Mouse (Mus musculus): ENCODE measurements around the gene Vegfa. TPM values are rescaled to one million over a fixed set of nuclear protein-coding genes. Genes with fewer than 3 reads are reported as not detected.

Gene Vegfa
- polyA plus RNA-seq, 1 experiment from 2014 or later: 5.2 TPM

GRCm38 (mm10) chr17:46021173-46021572 lies 11.0 kb downstream of the Vegfa start:
- ATAC-seq (replicated peaks; ENCODE audit: low FRiP score, low TSS enrichment, low read depth) (no peak), DNase-seq (ENCODE audit: low spot score) (no peak)
- Histone ChIP-seq H3K9ac (ENCODE audit: low read length) (no peak overlapping the region), H3K36me3 (ENCODE audit: control insufficient read depth, insufficient read depth, low read length) (peaks cover 95% of the 10 kb centered on the region), H3K9me3 (ENCODE audit: control insufficient read depth, low read length) (no peaks in the 10 kb centered on the region), H3K4me3 (ENCODE audit: low read depth, low read length) (no peak overlapping the region), H3K4me2 (ENCODE audit: low read length) (no peak overlapping the region), H3K27ac (ENCODE audit: low read depth) (no peak overlapping the region), H3K27me3 (replicated peaks; ENCODE audit: control insufficient read depth, insufficient read depth, low read length) (no peaks in the 10 kb centered on the region), H3K4me1 (replicated peaks; ENCODE audit: control insufficient read depth, insufficient read depth, low read length) (0 out of 2 replicates have a peak, but pooled peaks cover 6% of the 10 kb centered on the region)
- WGBS: 91% methylated on average over 7 of the region's 7 CpGs

GRCm38 (mm10) chr17:46020579-46020978 lies 11.6 kb downstream of the Vegfa start:
- 70% methylated on average over 7 of the region's 7 CpGs for WGBS
- H3K4me1 ChIP-seq (replicated peaks; ENCODE audit: control insufficient read depth, insufficient read depth, low read length): 0 out of 2 replicates have a peak, but pooled peaks cover 4% of the 10 kb centered on the region
- H3K9ac ChIP-seq (ENCODE audit: low read length): no peak overlapping the region
- no peak overlapping the region for H3K4me3 ChIP-seq (ENCODE audit: low read depth, low read length)
- H3K36me3 ChIP-seq (ENCODE audit: control insufficient read depth, insufficient read depth, low read length): peaks cover 97% of the 10 kb centered on the region
- no peak for DNase-seq (ENCODE audit: low spot score)
- H3K27ac ChIP-seq (ENCODE audit: low read depth): no peak overlapping the region
- no peak for ATAC-seq (replicated peaks; ENCODE audit: low FRiP score, low TSS enrichment, low read depth)
- no peaks in the 10 kb centered on the region for H3K9me3 ChIP-seq (ENCODE audit: control insufficient read depth, low read length)
- H3K27me3 ChIP-seq (replicated peaks; ENCODE audit: control insufficient read depth, insufficient read depth, low read length): no peaks in the 10 kb centered on the region
- H3K4me2 ChIP-seq (ENCODE audit: low read length): no peak overlapping the region

- no peak overlapping the region for H3K27ac ChIP-seq (ENCODE audit: low read depth)
- H3K9ac ChIP-seq (ENCODE audit: low read length): no peak overlapping the region
- no peak overlapping the region for H3K4me2 ChIP-seq (ENCODE audit: low read length)
- no peaks in the 10 kb centered on the region for H3K9me3 ChIP-seq (ENCODE audit: control insufficient read depth, low read length)
- DNase-seq (ENCODE audit: low spot score): no peak
- 94% methylated on average over 10 of the region's 10 CpGs for WGBS
- ATAC-seq (replicated peaks; ENCODE audit: low FRiP score, low TSS enrichment, low read depth): no peak
- H3K27me3 ChIP-seq (replicated peaks; ENCODE audit: control insufficient read depth, insufficient read depth, low read length): no peaks in the 10 kb centered on the region
- H3K36me3 ChIP-seq (ENCODE audit: control insufficient read depth, insufficient read depth, low read length): peaks cover 82% of the 10 kb centered on the region
- H3K4me3 ChIP-seq (ENCODE audit: low read depth, low read length): no peak overlapping the region
- H3K4me1 ChIP-seq (replicated peaks; ENCODE audit: control insufficient read depth, insufficient read depth, low read length): no peaks in the 10 kb centered on the region
Measured at GRCm38 (mm10) chr17:46018736-46019004, 13.5 kb downstream of the Vegfa start.

GRCm38 (mm10) chr17:46017946-46018735 lies 14.0 kb downstream of the Vegfa start:
- DNase-seq (ENCODE audit: low spot score) (no peak), ATAC-seq (replicated peaks; ENCODE audit: low FRiP score, low TSS enrichment, low read depth) (no peak)
- Histone ChIP-seq H3K27ac (ENCODE audit: low read depth) (no peak overlapping the region), H3K4me2 (ENCODE audit: low read length) (no peak overlapping the region), H3K4me3 (ENCODE audit: low read depth, low read length) (no peak overlapping the region), H3K9me3 (ENCODE audit: control insufficient read depth, low read length) (no peaks in the 10 kb centered on the region), H3K4me1 (replicated peaks; ENCODE audit: control insufficient read depth, insufficient read depth, low read length) (no peaks in the 10 kb centered on the region), H3K36me3 (ENCODE audit: control insufficient read depth, insufficient read depth, low read length) (peaks cover 76% of the 10 kb centered on the region), H3K9ac (ENCODE audit: low read length) (no peak overlapping the region), H3K27me3 (replicated peaks; ENCODE audit: control insufficient read depth, insufficient read depth, low read length) (no peaks in the 10 kb centered on the region)
- WGBS: 83% methylated on average over 24 of the region's 24 CpGs

- no peak for ATAC-seq (replicated peaks; ENCODE audit: low FRiP score, low TSS enrichment, low read depth)
- Histone ChIP-seq H3K9me3 (ENCODE audit: control insufficient read depth, low read length) (no peaks in the 10 kb centered on the region), H3K27me3 (replicated peaks; ENCODE audit: control insufficient read depth, insufficient read depth, low read length) (no peaks in the 10 kb centered on the region), H3K36me3 (ENCODE audit: control insufficient read depth, insufficient read depth, low read length) (peaks cover 61% of the 10 kb centered on the region), H3K9ac (ENCODE audit: low read length) (no peak overlapping the region), H3K27ac (ENCODE audit: low read depth) (no peak overlapping the region), H3K4me2 (ENCODE audit: low read length) (no peak overlapping the region), H3K4me3 (ENCODE audit: low read depth, low read length) (no peak overlapping the region), H3K4me1 (replicated peaks; ENCODE audit: control insufficient read depth, insufficient read depth, low read length) (0 out of 2 replicates have a peak, but pooled peaks cover 4% of the 10 kb centered on the region)
- no peak for DNase-seq (ENCODE audit: low spot score)
- 89% methylated on average over 5 of the region's 5 CpGs for WGBS
Measured at GRCm38 (mm10) chr17:46016617-46017016, 15.6 kb downstream of the Vegfa start.

GRCm38 (mm10) chr17:46015967-46016366 lies 16.2 kb downstream of the Vegfa start:
- 96% methylated on average over 6 of the region's 6 CpGs for WGBS
- H3K4me3 ChIP-seq (ENCODE audit: low read depth, low read length): no peak overlapping the region
- H3K9me3 ChIP-seq (ENCODE audit: control insufficient read depth, low read length): no peaks in the 10 kb centered on the region
- no peak overlapping the region for H3K27ac ChIP-seq (ENCODE audit: low read depth)
- H3K4me2 ChIP-seq (ENCODE audit: low read length): no peak overlapping the region
- H3K27me3 ChIP-seq (replicated peaks; ENCODE audit: control insufficient read depth, insufficient read depth, low read length): no peaks in the 10 kb centered on the region
- no peak overlapping the region for H3K9ac ChIP-seq (ENCODE audit: low read length)
- peaks cover 55% of the 10 kb centered on the region for H3K36me3 ChIP-seq (ENCODE audit: control insufficient read depth, insufficient read depth, low read length)
- ATAC-seq (replicated peaks; ENCODE audit: low FRiP score, low TSS enrichment, low read depth) (no peak), DNase-seq (ENCODE audit: low spot score) (no peak)
- 0 out of 2 replicates have a peak, but pooled peaks cover 4% of the 10 kb centered on the region for H3K4me1 ChIP-seq (replicated peaks; ENCODE audit: control insufficient read depth, insufficient read depth, low read length)

- Histone ChIP-seq H3K4me3 (ENCODE audit: low read depth, low read length) (no peak overlapping the region), H3K27me3 (replicated peaks; ENCODE audit: control insufficient read depth, insufficient read depth, low read length) (no peaks in the 10 kb centered on the region), H3K4me1 (replicated peaks; ENCODE audit: control insufficient read depth, insufficient read depth, low read length) (0 out of 2 replicates have a peak, but pooled peaks cover 4% of the 10 kb centered on the region), H3K4me2 (ENCODE audit: low read length) (no peak overlapping the region), H3K27ac (ENCODE audit: low read depth) (no peak overlapping the region), H3K9ac (ENCODE audit: low read length) (no peak overlapping the region), H3K9me3 (ENCODE audit: control insufficient read depth, low read length) (no peaks in the 10 kb centered on the region), H3K36me3 (ENCODE audit: control insufficient read depth, insufficient read depth, low read length) (peaks cover 44% of the 10 kb centered on the region)
- WGBS: 94% methylated on average over 2 of the region's 2 CpGs
- ATAC-seq (replicated peaks; ENCODE audit: low FRiP score, low TSS enrichment, low read depth) (no peak), DNase-seq (ENCODE audit: low spot score) (no peak)
Measured at GRCm38 (mm10) chr17:46014935-46015334, 17.2 kb downstream of the Vegfa start.

GRCm38 (mm10) chr17:46013549-46013948 lies 18.6 kb downstream of the Vegfa start:
- Histone ChIP-seq H3K4me1 (replicated peaks; ENCODE audit: control insufficient read depth, insufficient read depth, low read length) (0 out of 2 replicates have a peak, but pooled peaks cover 4% of the 10 kb centered on the region), H3K9ac (ENCODE audit: low read length) (no peak overlapping the region), H3K27me3 (replicated peaks; ENCODE audit: control insufficient read depth, insufficient read depth, low read length) (no peaks in the 10 kb centered on the region), H3K4me3 (ENCODE audit: low read depth, low read length) (no peak overlapping the region), H3K36me3 (ENCODE audit: control insufficient read depth, insufficient read depth, low read length) (peaks cover 30% of the 10 kb centered on the region), H3K27ac (ENCODE audit: low read depth) (no peak overlapping the region), H3K4me2 (ENCODE audit: low read length) (no peak overlapping the region), H3K9me3 (ENCODE audit: control insufficient read depth, low read length) (no peaks in the 10 kb centered on the region)
- ATAC-seq (replicated peaks; ENCODE audit: low FRiP score, low TSS enrichment, low read depth) (no peak), DNase-seq (ENCODE audit: low spot score) (no peak)
- 86% methylated on average over 15 of the region's 15 CpGs for WGBS

- whole genome bisulfite sequencing: 29% methylated on average over 8 of the region's 8 CpGs
- H3K9ac ChIP-seq (ENCODE audit: low read length): no peak overlapping the region
- no peaks in the 10 kb centered on the region for H3K9me3 ChIP-seq (ENCODE audit: control insufficient read depth, low read length)
- H3K27ac ChIP-seq (ENCODE audit: low read depth): no peak overlapping the region
- DNase-seq (ENCODE audit: low spot score): no peak
- 0 out of 2 replicates have a peak, but pooled peaks cover 4% of the 10 kb centered on the region for H3K4me1 ChIP-seq (replicated peaks; ENCODE audit: control insufficient read depth, insufficient read depth, low read length)
- ATAC-seq (replicated peaks; ENCODE audit: low FRiP score, low TSS enrichment, low read depth): no peak
- H3K4me3 ChIP-seq (ENCODE audit: low read depth, low read length): no peak overlapping the region
- H3K4me2 ChIP-seq (ENCODE audit: low read length): no peak overlapping the region
- peaks cover 17% of the 10 kb centered on the region for H3K36me3 ChIP-seq (ENCODE audit: control insufficient read depth, insufficient read depth, low read length)
- H3K27me3 ChIP-seq (replicated peaks; ENCODE audit: control insufficient read depth, insufficient read depth, low read length): no peaks in the 10 kb centered on the region
Measured at GRCm38 (mm10) chr17:46012211-46012610, 20.0 kb downstream of the Vegfa start.
